In genomic region chr10:80695186-80695585, GRCm38 (mm10) we compare ENCODE assay signal across 9 mouse cellular contexts. TPM values are rescaled to one million over a fixed set of nuclear protein-coding genes. Genes with fewer than 3 reads are reported as not detected.
DNase-seq lines count a peak whose midpoint lies in the region; ATAC-seq and TF ChIP-seq lines count a peak whose summit lies in the region.
"Had no signal": no experiment of that assay in that cellular context is flagged by ENCODE, and none has a peak within 500 bp of the region (broad histone marks: within the 10 kb centered on the region; RNA-seq: fewer than 3 reads in every experiment).

No protein-coding gene starts in this region.

- H3K27me3 ChIP-seq in CH12.LX (replicated peaks), result no peaks in the 10 kb centered on the region
- no peaks in the 10 kb centered on the region for H3K27me3 ChIP-seq in intestine, embryonic 15.5 days (replicated peaks)
- no peaks in the 10 kb centered on the region for H3K27me3 ChIP-seq in lung, embryonic 15.5 days
- no peaks in the 10 kb centered on the region for H3K27me3 ChIP-seq in stomach, embryonic 14.5 days (ENCODE audit: control insufficient read depth, insufficient read depth, low read length)
- H3K27me3 ChIP-seq in hindbrain, embryonic 12.5 days, result no peaks in the 10 kb centered on the region
- no peaks in the 10 kb centered on the region for H3K27me3 ChIP-seq in forebrain, embryonic 15.5 days
- H3K27me3 ChIP-seq: embryonic facial prominence, embryonic 12.5 days had no signal

- peaks cover 27% of the 10 kb centered on the region for H3K79me2 ChIP-seq in CH12.LX (replicated peaks; ENCODE audit: control insufficient read depth, extremely low read depth, insufficient read depth, poor library complexity, severe bottlenecking)

- intact Hi-C loops in left cerebral cortex, postnatal 36 days (cut with DNase I), result no loop called here

- peak; percentile 76 for TF ChIP-seq EP300 in CH12.LX (IDR thresholded peaks at IDR 0.05; ENCODE audit: low read length)

- peaks cover 56 to 94% of the 10 kb centered on the region in 2 experiments for H3K4me1 ChIP-seq in CH12.LX (ENCODE audit: control insufficient read depth in 1 of 2, insufficient read depth in 2 of 2)
- peaks cover 21% of the 10 kb centered on the region for H3K4me1 ChIP-seq in intestine, embryonic 15.5 days (replicated peaks)
- peaks cover 38% of the 10 kb centered on the region for H3K4me1 ChIP-seq in lung, embryonic 15.5 days
- peaks cover 8% of the 10 kb centered on the region for H3K4me1 ChIP-seq in stomach, embryonic 14.5 days (ENCODE audit: control insufficient read depth, insufficient read depth, low read length)
- H3K4me1 ChIP-seq in hindbrain, embryonic 12.5 days, result peaks cover 5% of the 10 kb centered on the region
- peaks cover 16% of the 10 kb centered on the region for H3K4me1 ChIP-seq in forebrain, embryonic 15.5 days

- no peaks in the 10 kb centered on the region for H3K9me3 ChIP-seq in CH12.LX (replicated peaks; ENCODE audit: low read length)
- H3K9me3 ChIP-seq in intestine, embryonic 15.5 days, result no peaks in the 10 kb centered on the region
- H3K9me3 ChIP-seq in lung, embryonic 15.5 days, result no peaks in the 10 kb centered on the region
- H3K9me3 ChIP-seq in stomach, embryonic 14.5 days (ENCODE audit: control insufficient read depth, low read depth, low read length), result no peaks in the 10 kb centered on the region
- H3K9me3 ChIP-seq in hindbrain, embryonic 12.5 days (replicated peaks), result no peaks in the 10 kb centered on the region
- H3K9me3 ChIP-seq in forebrain, embryonic 15.5 days, result no peaks in the 10 kb centered on the region
- H3K9me3 ChIP-seq: embryonic facial prominence, embryonic 12.5 days had no signal

- no peak for TF ChIP-seq RAD21 in CH12.LX (IDR thresholded peaks at IDR 0.05; ENCODE audit: low read depth, low read length)

- 75% methylated on average over 2 of the region's 2 CpGs for WGBS in intestine, embryonic 15.5 days
- WGBS in lung, embryonic 15.5 days, result 53% methylated on average over 2 of the region's 2 CpGs
- 65% methylated on average over 2 of the region's 2 CpGs for WGBS in stomach, embryonic 14.5 days
- 83% methylated on average over 2 of the region's 2 CpGs for WGBS in hindbrain, embryonic 12.5 days
- 87% methylated on average over 2 of the region's 2 CpGs for WGBS in forebrain, embryonic 15.5 days

- peaks cover 11 to 38% of the 10 kb centered on the region in 2 experiments for H3K36me3 ChIP-seq in CH12.LX (replicated peaks in 1 of 2; ENCODE audit: control insufficient read depth in 1 of 2, insufficient read depth in 1 of 2, low read length in 1 of 2)
- H3K36me3 ChIP-seq in intestine, embryonic 15.5 days, result peaks cover 11% of the 10 kb centered on the region; the same call in 1 of the 2 replicates
- peaks cover 10% of the 10 kb centered on the region; the same call in 1 of the 2 replicates for H3K36me3 ChIP-seq in lung, embryonic 15.5 days
- H3K36me3 ChIP-seq in stomach, embryonic 14.5 days (ENCODE audit: control insufficient read depth, insufficient read depth, low read length), result peaks cover 13% of the 10 kb centered on the region
- peaks cover 17% of the 10 kb centered on the region for H3K36me3 ChIP-seq in hindbrain, embryonic 12.5 days
- H3K36me3 ChIP-seq in forebrain, embryonic 15.5 days, result peaks cover 15% of the 10 kb centered on the region

- peak; percentile 96 for DNase-seq in CH12.LX (ENCODE audit: extremely low read depth)
- peak; percentile 79 for DNase-seq in adrenal gland, postnatal 14 days
- DNase-seq in left cerebral cortex, postnatal 36 days (ENCODE audit: low spot score in 2 of 2), result no peak

- peak; percentile 32; the same call in 1 of the 2 replicates for ATAC-seq in intestine, embryonic 15.5 days
- ATAC-seq in lung, embryonic 15.5 days (ENCODE audit: borderline replicate concordance, extremely low read depth, low FRiP score, low TSS enrichment), result 0 out of 2 replicates have a peak, but pooled peaks have one; percentile 52
- ATAC-seq in stomach, embryonic 14.5 days (ENCODE audit: insufficient number of reproducible peaks, insufficient read depth, low FRiP score, low read depth), result no peak
- ATAC-seq in hindbrain, embryonic 12.5 days (ENCODE audit: low FRiP score), result no peak
- ATAC-seq in forebrain, embryonic 15.5 days (replicated peaks), result no peak

- in situ Hi-C loops in CH12.LX (cut with MboI; ENCODE audit: low pct_ligation_motif_present, low pct_unique_long_range_greater_than_20kb, low sequenced_read_pairs), result loop anchor here (25.0 kb wide), 1 partner anchor 258 kb away; the partner anchor contains the start of gene Tcf3

- peak overlapping the region; percentile 100 for H3K27ac ChIP-seq in CH12.LX (ENCODE audit: insufficient read depth, low read depth)
- H3K27ac ChIP-seq in intestine, embryonic 15.5 days, result no peak overlapping the region
- H3K27ac ChIP-seq in lung, embryonic 15.5 days, result peak overlapping the region; percentile 90
- peak overlapping the region; percentile 21; the same call in 1 of the 2 replicates for H3K27ac ChIP-seq in stomach, embryonic 14.5 days (ENCODE audit: low read length)
- no peak overlapping the region for H3K27ac ChIP-seq in hindbrain, embryonic 12.5 days
- no peak overlapping the region for H3K27ac ChIP-seq in forebrain, embryonic 15.5 days (replicated peaks)
- H3K27ac ChIP-seq: embryonic facial prominence, embryonic 12.5 days had no signal

- dilution Hi-C loops in CH12.LX (cut with MboI; ENCODE audit: extremely low pct_ligation_motif_present, extremely low pct_unique_long_range_greater_than_20kb, low sequenced_read_pairs), result no loop called here

- TF ChIP-seq CTCF in CH12.LX (conservative IDR thresholded peaks at IDR 0.05 in 1 of 2, IDR thresholded peaks at IDR 0.05 in 1 of 2; ENCODE audit: low read depth in 2 of 2, low read length in 2 of 2), result no peak

- H3K9ac ChIP-seq in CH12.LX (ENCODE audit: insufficient read depth, low read depth), result peak overlapping the region; percentile 61
- H3K9ac ChIP-seq in intestine, embryonic 15.5 days, result no peak overlapping the region
- H3K9ac ChIP-seq in lung, embryonic 15.5 days, result no peak overlapping the region
- H3K9ac ChIP-seq in stomach, embryonic 14.5 days (replicated peaks; ENCODE audit: low read depth, low read length), result no peak overlapping the region
- H3K9ac ChIP-seq in hindbrain, embryonic 12.5 days, result no peak overlapping the region
- no peak overlapping the region for H3K9ac ChIP-seq in forebrain, embryonic 15.5 days (replicated peaks)
- H3K9ac ChIP-seq: embryonic facial prominence, embryonic 12.5 days had no signal

- H3K4me3 ChIP-seq in CH12.LX (replicated peaks in 1 of 3; ENCODE audit: low read depth in 2 of 3, low read length in 2 of 3, poor library complexity in 1 of 3), result peak overlapping the region; percentile 21 to 56 (median 21)
- no peak overlapping the region for H3K4me3 ChIP-seq in intestine, embryonic 15.5 days (replicated peaks)
- no peak overlapping the region for H3K4me3 ChIP-seq in lung, embryonic 15.5 days
- H3K4me3 ChIP-seq in stomach, embryonic 14.5 days (ENCODE audit: low read depth, low read length), result no peak overlapping the region
- H3K4me3 ChIP-seq in hindbrain, embryonic 12.5 days, result no peak overlapping the region
- H3K4me3 ChIP-seq in forebrain, embryonic 15.5 days, result no peak overlapping the region
- H3K4me3 ChIP-seq: embryonic facial prominence, embryonic 12.5 days had no signal

- peak; percentile 55; the same call in 1 of the 2 replicates for TF ChIP-seq POLR2A in CH12.LX (IDR thresholded peaks at IDR 0.05; ENCODE audit: low read depth, low read length)

- H3K4me2 ChIP-seq in CH12.LX (ENCODE audit: insufficient read depth, low read depth, poor library complexity, severe bottlenecking), result peak overlapping the region; percentile 91
- H3K4me2 ChIP-seq in intestine, embryonic 15.5 days (replicated peaks), result no peak overlapping the region
- no peak overlapping the region for H3K4me2 ChIP-seq in lung, embryonic 15.5 days
- H3K4me2 ChIP-seq in stomach, embryonic 14.5 days (replicated peaks; ENCODE audit: low read depth, low read length), result no peak overlapping the region
- no peak overlapping the region for H3K4me2 ChIP-seq in hindbrain, embryonic 12.5 days (replicated peaks)
- H3K4me2 ChIP-seq in forebrain, embryonic 15.5 days (replicated peaks), result no peak overlapping the region
- H3K4me2 ChIP-seq: embryonic facial prominence, embryonic 12.5 days had no signal

RNA-seq across cellular contexts. Expression of gene Mob3a, which starts 6.6 kb away (rescaled TPM):
- 56.9 and 71.7 TPM in 2 replicates for total RNA-seq in CH12.LX (2012; rRNA removed)
- total RNA-seq in CH12.LX (2014; rRNA removed), result 65.2 and 71.4 TPM in 2 replicates
- 75.0 and 84.2 TPM in 2 replicates for polyA plus RNA-seq in CH12.LX (2012; ENCODE audit: insufficient read length, low read depth)
- 12.8 and 24.1 TPM in 2 replicates for total RNA-seq in adrenal gland, postnatal 14 days (2021)
- 40.4 and 43.0 TPM in 2 replicates for polyA plus RNA-seq in intestine, embryonic 15.5 days (2015; fragmentation: Nextera tagmentation; extraction: Ambion mirVana)
- polyA plus RNA-seq in lung, embryonic 15.5 days (2015; fragmentation: Nextera tagmentation; extraction: Ambion mirVana), result 44.5 and 44.7 TPM in 2 replicates
- polyA plus RNA-seq in stomach, embryonic 14.5 days (2014; fragmentation: Nextera tagmentation; extraction: Ambion mirVana), result 47.9 and 51.1 TPM in 2 replicates
- polyA plus RNA-seq in hindbrain, embryonic 12.5 days (2016; fragmentation: Nextera tagmentation; extraction: Ambion mirVana), result 56.5 and 62.9 TPM in 2 replicates
- polyA plus RNA-seq in forebrain, embryonic 15.5 days (2015; fragmentation: Nextera tagmentation; extraction: Ambion mirVana), result 52.6 and 55.1 TPM in 2 replicates
- total RNA-seq in left cerebral cortex, postnatal 36 days (2021), result 10 to 100 TPM; 14.0 TPM

RNA-seq across cellular contexts. Expression of gene Izumo4, which starts 6.8 kb away (rescaled TPM):
- total RNA-seq in CH12.LX (2012; rRNA removed) (8.1 and 9.6 TPM in 2 replicates), CH12.LX (2014; rRNA removed) (2.7 and 4.3 TPM in 2 replicates)
- 5.9 TPM in 2 replicates for polyA plus RNA-seq in CH12.LX (2012; ENCODE audit: insufficient read length, low read depth)
- 12.1 and 12.6 TPM in 2 replicates for total RNA-seq in adrenal gland, postnatal 14 days (2021)
- polyA plus RNA-seq in intestine, embryonic 15.5 days (2015; fragmentation: Nextera tagmentation; extraction: Ambion mirVana), result 22.3 and 26.5 TPM in 2 replicates
- polyA plus RNA-seq in lung, embryonic 15.5 days (2015; fragmentation: Nextera tagmentation; extraction: Ambion mirVana), result 19.8 and 23.0 TPM in 2 replicates
- polyA plus RNA-seq in stomach, embryonic 14.5 days (2014; fragmentation: Nextera tagmentation; extraction: Ambion mirVana), result 16.7 and 18.4 TPM in 2 replicates
- 27.1 and 30.5 TPM in 2 replicates for polyA plus RNA-seq in hindbrain, embryonic 12.5 days (2016; fragmentation: Nextera tagmentation; extraction: Ambion mirVana)
- polyA plus RNA-seq in forebrain, embryonic 15.5 days (2015; fragmentation: Nextera tagmentation; extraction: Ambion mirVana), result 33.4 and 35.2 TPM in 2 replicates
- total RNA-seq in left cerebral cortex, postnatal 36 days (2021), result 10 to 100 TPM; 36.7 to 47.3 TPM

RNA-seq across cellular contexts. Expression of gene Mknk2, which starts 17.3 kb away (rescaled TPM):
- total RNA-seq in CH12.LX (2012; rRNA removed) (91.5 and 110 TPM in 2 replicates), CH12.LX (2014; rRNA removed) (121 and 138 TPM in 2 replicates)
- 175 and 199 TPM in 2 replicates for polyA plus RNA-seq in CH12.LX (2012; ENCODE audit: insufficient read length, low read depth)
- total RNA-seq in adrenal gland, postnatal 14 days (2021), result 224 and 226 TPM in 2 replicates
- 68.8 and 73.0 TPM in 2 replicates for polyA plus RNA-seq in intestine, embryonic 15.5 days (2015; fragmentation: Nextera tagmentation; extraction: Ambion mirVana)
- polyA plus RNA-seq in lung, embryonic 15.5 days (2015; fragmentation: Nextera tagmentation; extraction: Ambion mirVana), result 99.8 and 104 TPM in 2 replicates
- 71.3 and 75.5 TPM in 2 replicates for polyA plus RNA-seq in stomach, embryonic 14.5 days (2014; fragmentation: Nextera tagmentation; extraction: Ambion mirVana)
- 88.1 and 90.3 TPM in 2 replicates for polyA plus RNA-seq in hindbrain, embryonic 12.5 days (2016; fragmentation: Nextera tagmentation; extraction: Ambion mirVana)
- polyA plus RNA-seq in forebrain, embryonic 15.5 days (2015; fragmentation: Nextera tagmentation; extraction: Ambion mirVana), result 60.9 and 64.8 TPM in 2 replicates
- 10 to 100 TPM; 39.9 to 42.0 TPM for total RNA-seq in left cerebral cortex, postnatal 36 days (2021)

RNA-seq across cellular contexts. Expression of gene Btbd2, which starts 38.3 kb away (rescaled TPM):
- 19.3 and 26.2 TPM in 2 replicates for total RNA-seq in CH12.LX (2012; rRNA removed)
- total RNA-seq in CH12.LX (2014; rRNA removed), result 10.0 and 11.1 TPM in 2 replicates
- 18.8 and 19.4 TPM in 2 replicates for polyA plus RNA-seq in CH12.LX (2012; ENCODE audit: insufficient read length, low read depth)
- total RNA-seq in adrenal gland, postnatal 14 days (2021), result 53.5 and 58.0 TPM in 2 replicates
- 54.9 and 62.4 TPM in 2 replicates for polyA plus RNA-seq in intestine, embryonic 15.5 days (2015; fragmentation: Nextera tagmentation; extraction: Ambion mirVana)
- polyA plus RNA-seq in lung, embryonic 15.5 days (2015; fragmentation: Nextera tagmentation; extraction: Ambion mirVana), result 83.0 and 85.2 TPM in 2 replicates
- 46.3 and 64.2 TPM in 2 replicates for polyA plus RNA-seq in stomach, embryonic 14.5 days (2014; fragmentation: Nextera tagmentation; extraction: Ambion mirVana)
- 87.8 and 96.4 TPM in 2 replicates for polyA plus RNA-seq in hindbrain, embryonic 12.5 days (2016; fragmentation: Nextera tagmentation; extraction: Ambion mirVana)
- polyA plus RNA-seq in forebrain, embryonic 15.5 days (2015; fragmentation: Nextera tagmentation; extraction: Ambion mirVana), result 83.4 and 87.5 TPM in 2 replicates
- total RNA-seq in left cerebral cortex, postnatal 36 days (2021), result 100 to 1,000 TPM in 1 of 2 experiments, 10 to 100 TPM in 1; 93.4 to 100 TPM

RNA-seq across cellular contexts. Expression of gene Ap3d1, which starts 46.9 kb away (rescaled TPM):
- 48.1 and 49.4 TPM in 2 replicates for total RNA-seq in CH12.LX (2012; rRNA removed)
- 24.2 and 28.4 TPM in 2 replicates for total RNA-seq in CH12.LX (2014; rRNA removed)
- 46.5 and 57.0 TPM in 2 replicates for polyA plus RNA-seq in CH12.LX (2012; ENCODE audit: insufficient read length, low read depth)
- total RNA-seq in adrenal gland, postnatal 14 days (2021), result 80.3 and 85.6 TPM in 2 replicates
- 70.5 and 71.4 TPM in 2 replicates for polyA plus RNA-seq in intestine, embryonic 15.5 days (2015; fragmentation: Nextera tagmentation; extraction: Ambion mirVana)
- polyA plus RNA-seq in lung, embryonic 15.5 days (2015; fragmentation: Nextera tagmentation; extraction: Ambion mirVana), result 68.2 and 72.4 TPM in 2 replicates
- polyA plus RNA-seq in stomach, embryonic 14.5 days (2014; fragmentation: Nextera tagmentation; extraction: Ambion mirVana), result 81.7 and 85.8 TPM in 2 replicates
- polyA plus RNA-seq in hindbrain, embryonic 12.5 days (2016; fragmentation: Nextera tagmentation; extraction: Ambion mirVana), result 101 TPM in 2 replicates
- polyA plus RNA-seq in forebrain, embryonic 15.5 days (2015; fragmentation: Nextera tagmentation; extraction: Ambion mirVana), result 98.9 and 103 TPM in 2 replicates
- total RNA-seq in left cerebral cortex, postnatal 36 days (2021), result 100 to 1,000 TPM; 133 to 160 TPM

Comparison
In these comparisons a context has a peak if more than half of its experiments do, and no peak if none do; other contexts are left out.
1. DNase-seq: peak in CH12.LX (single experiment) and adrenal gland, postnatal 14 days (single experiment); none in left cerebral cortex, postnatal 36 days (0 of 2).
2. H3K27ac ChIP-seq: peak in CH12.LX (single experiment), lung, embryonic 15.5 days (single experiment) and stomach, embryonic 14.5 days (single experiment); none in intestine, embryonic 15.5 days (single experiment), hindbrain, embryonic 12.5 days (single experiment) and forebrain, embryonic 15.5 days (single experiment).
3. H3K4me3 ChIP-seq: peak in CH12.LX (3 of 3); none in intestine, embryonic 15.5 days (single experiment), lung, embryonic 15.5 days (single experiment), stomach, embryonic 14.5 days (single experiment), hindbrain, embryonic 12.5 days (single experiment) and forebrain, embryonic 15.5 days (single experiment).
4. ATAC-seq: peak in intestine, embryonic 15.5 days (single experiment) and lung, embryonic 15.5 days (single experiment); none in stomach, embryonic 14.5 days (single experiment), hindbrain, embryonic 12.5 days (single experiment) and forebrain, embryonic 15.5 days (single experiment).